ENCODE assay signal across 8 mouse cellular contexts in genomic region chr8:126476151-126476855, GRCm38 (mm10). TPM values are rescaled to one million over a fixed set of nuclear protein-coding genes. Genes with fewer than 3 reads are reported as not detected.
DNase-seq lines count a peak whose midpoint lies in the region; ATAC-seq and TF ChIP-seq lines count a peak whose summit lies in the region.
"Not testable (repeated sequence)": the region's sequence is repeated elsewhere in the genome, so short reads cannot be mapped to it uniquely, and the experiment has no call there.

No protein-coding gene starts in this region.

- not testable (repeated sequence) for H3K27ac ChIP-seq in ES-Bruce4 (ENCODE audit: insufficient read depth, low read length); forebrain, postnatal 0 days (ENCODE audit: low read depth, low read length); intestine, postnatal 0 days (ENCODE audit: low read depth, low read length); liver, embryonic 11.5 days (ENCODE audit: low read depth, low read length); lung, embryonic 16.5 days (ENCODE audit: low read length); midbrain, postnatal 0 days (ENCODE audit: low read depth, low read length)

- peak; percentile 38 for DNase-seq in cerebellum, adult 9-11 months
- DNase-seq in forebrain, postnatal 0 days; liver, embryonic 11.5 days (ENCODE audit: low spot score); midbrain, postnatal 0 days (ENCODE audit: low spot score): not testable (repeated sequence)
- DNase-seq in thymus, postnatal 4 days = peak; percentile 52

- peak; percentile 5 for TF ChIP-seq CTCF in ES-Bruce4 (IDR thresholded peaks at IDR 0.05; ENCODE audit: low read depth, low read length)
- 0 out of 2 replicates have a peak, but pooled peaks have one; percentile 22 for TF ChIP-seq CTCF in forebrain, postnatal 0 days (IDR thresholded peaks at IDR 0.05; ENCODE audit: low read depth)
- TF ChIP-seq CTCF in intestine, postnatal 0 days (IDR thresholded peaks at IDR 0.05; ENCODE audit: low read depth) = peak; percentile 35; the same call in 1 of the 2 replicates
- TF ChIP-seq CTCF in midbrain, postnatal 0 days (IDR thresholded peaks at IDR 0.05) = peak; percentile 24; the same call in 1 of the 2 replicates

- H3K4me2 ChIP-seq in forebrain, postnatal 0 days (ENCODE audit: low read depth); intestine, postnatal 0 days (replicated peaks; ENCODE audit: low read depth); midbrain, postnatal 0 days (ENCODE audit: low read depth, low read length, poor library complexity, severe bottlenecking): not testable (repeated sequence)
- H3K4me2 ChIP-seq in liver, embryonic 11.5 days = peak overlapping the region; percentile 23; the same call in 1 of the 2 replicates
- 0 out of 2 replicates have a peak overlapping the region, but pooled peaks have one; percentile 11 for H3K4me2 ChIP-seq in lung, embryonic 16.5 days (ENCODE audit: low read depth, low read length)

- not testable (repeated sequence) for ATAC-seq in forebrain, postnatal 0 days; intestine, postnatal 0 days; lung, embryonic 16.5 days (ENCODE audit: low read depth); midbrain, postnatal 0 days (ENCODE audit: low FRiP score)
- ATAC-seq in liver, embryonic 11.5 days (replicated peaks; ENCODE audit: low FRiP score) = peak; percentile 48

- H3K27me3 ChIP-seq in ES-Bruce4 (ENCODE audit: control insufficient read depth, insufficient read depth, low read length, poor library complexity, severe bottlenecking); forebrain, postnatal 0 days (ENCODE audit: insufficient read depth, low read length); intestine, postnatal 0 days (replicated peaks; ENCODE audit: control insufficient read depth, insufficient read depth, low read length); liver, embryonic 11.5 days (replicated peaks; ENCODE audit: control insufficient read depth, insufficient read depth, low read length); lung, embryonic 16.5 days (ENCODE audit: control insufficient read depth, insufficient read depth, low read depth, low read length); midbrain, postnatal 0 days (ENCODE audit: insufficient read depth, low read length): not testable (repeated sequence)

- not testable (repeated sequence) for TF ChIP-seq EP300 in ES-Bruce4 (IDR thresholded peaks at IDR 0.05; ENCODE audit: insufficient read depth, low read depth, low read length)

- 54% methylated on average over 29 of the region's 29 CpGs for WGBS in forebrain, postnatal 0 days
- WGBS in intestine, postnatal 0 days = 66% methylated on average over 29 of the region's 29 CpGs
- WGBS in liver, embryonic 11.5 days = 37% methylated on average over 29 of the region's 29 CpGs
- 34% methylated on average over 29 of the region's 29 CpGs for WGBS in lung, embryonic 16.5 days
- 44% methylated on average over 29 of the region's 29 CpGs for WGBS in midbrain, postnatal 0 days

- TF ChIP-seq POLR2A in ES-Bruce4 (IDR thresholded peaks at IDR 0.05; ENCODE audit: insufficient read depth, low read length) = not testable (repeated sequence)

- H3K4me1 ChIP-seq in ES-Bruce4 (ENCODE audit: control insufficient read depth, insufficient read depth, low read length); forebrain, postnatal 0 days (ENCODE audit: insufficient read depth); intestine, postnatal 0 days (replicated peaks; ENCODE audit: control insufficient read depth, insufficient read depth, low read length): not testable (repeated sequence)
- peaks cover 13% of the 10 kb centered on the region for H3K4me1 ChIP-seq in liver, embryonic 11.5 days (replicated peaks; ENCODE audit: control insufficient read depth, insufficient read depth, low read length)
- peaks cover 19% of the 10 kb centered on the region for H3K4me1 ChIP-seq in lung, embryonic 16.5 days (replicated peaks; ENCODE audit: control insufficient read depth, insufficient read depth, low read length)
- peaks cover 16% of the 10 kb centered on the region for H3K4me1 ChIP-seq in midbrain, postnatal 0 days (ENCODE audit: insufficient read depth, low read length)

- H3K9me3 ChIP-seq in ES-Bruce4 (replicated peaks; ENCODE audit: control insufficient read depth, insufficient read depth, low read length, poor library complexity, severe bottlenecking); forebrain, postnatal 0 days (ENCODE audit: low read length); intestine, postnatal 0 days (ENCODE audit: control insufficient read depth); liver, embryonic 11.5 days (ENCODE audit: control insufficient read depth, low read length); lung, embryonic 16.5 days (ENCODE audit: control insufficient read depth, low read length); midbrain, postnatal 0 days (ENCODE audit: low read length): not testable (repeated sequence)

- peak overlapping the region; percentile 21; the same call in 1 of the 2 replicates for H3K4me3 ChIP-seq in ES-Bruce4 (ENCODE audit: low read depth, low read length)
- not testable (repeated sequence) for H3K4me3 ChIP-seq in forebrain, postnatal 0 days (ENCODE audit: low read depth, low read length); intestine, postnatal 0 days (ENCODE audit: low read depth, low read length); liver, embryonic 11.5 days (ENCODE audit: low read depth, low read length); lung, embryonic 16.5 days (ENCODE audit: low read length); midbrain, postnatal 0 days (ENCODE audit: low read depth, low read length)

- H3K9ac ChIP-seq in ES-Bruce4 (ENCODE audit: low read depth, poor library complexity, severe bottlenecking); forebrain, postnatal 0 days; intestine, postnatal 0 days (ENCODE audit: low read depth, low read length); liver, embryonic 11.5 days (ENCODE audit: low read depth, low read length); lung, embryonic 16.5 days (ENCODE audit: low read length); midbrain, postnatal 0 days (replicated peaks; ENCODE audit: low read length, poor library complexity, severe bottlenecking): not testable (repeated sequence)

- not testable (repeated sequence) for H3K36me3 ChIP-seq in ES-Bruce4 (ENCODE audit: control insufficient read depth, insufficient read depth, low read length, poor library complexity, severe bottlenecking); forebrain, postnatal 0 days (ENCODE audit: insufficient read depth); intestine, postnatal 0 days (ENCODE audit: control insufficient read depth, insufficient read depth); liver, embryonic 11.5 days (ENCODE audit: control insufficient read depth, insufficient read depth, low read length); lung, embryonic 16.5 days (ENCODE audit: control insufficient read depth, insufficient read depth, low read length); midbrain, postnatal 0 days (ENCODE audit: insufficient read depth, low read length)

RNA-seq across cellular contexts. Expression of gene Tarbp1, which starts 1.4 kb away (rescaled TPM):
- 12.9 and 13.8 TPM in 2 replicates for polyA plus RNA-seq in ES-Bruce4 (2011; ENCODE audit: insufficient read depth, insufficient read length, low read depth, missing spikeins)
- 5.6 and 5.8 TPM in 2 replicates for total RNA-seq in forebrain, postnatal 0 days (2014; rRNA removed)
- 0.82 and 1.1 TPM in 2 replicates for polyA plus RNA-seq in forebrain, postnatal 0 days (2015; fragmentation: Nextera tagmentation; extraction: Ambion mirVana)
- 0.99 and 1.2 TPM in 2 replicates for polyA plus RNA-seq in intestine, postnatal 0 days (2015; fragmentation: Nextera tagmentation; extraction: Ambion mirVana)
- 4.7 and 4.9 TPM in 2 replicates for polyA plus RNA-seq in liver, embryonic 11.5 days (2014; fragmentation: Nextera tagmentation; extraction: Ambion mirVana)
- 2.2 and 2.5 TPM in 2 replicates for polyA plus RNA-seq in lung, embryonic 16.5 days (2015; fragmentation: Nextera tagmentation; extraction: Ambion mirVana)
- total RNA-seq in midbrain, postnatal 0 days (2014; rRNA removed) = 4.4 and 4.8 TPM in 2 replicates
- polyA plus RNA-seq in midbrain, postnatal 0 days (2015; fragmentation: Nextera tagmentation; extraction: Ambion mirVana) = 1.2 and 1.3 TPM in 2 replicates

RNA-seq across cellular contexts. Expression of gene Coa6, which starts 54.0 kb away (rescaled TPM):
- polyA plus RNA-seq in ES-Bruce4 (2011; ENCODE audit: insufficient read depth, insufficient read length, low read depth, missing spikeins) = 12.3 and 12.8 TPM in 2 replicates
- 22.2 and 33.7 TPM in 2 replicates for total RNA-seq in forebrain, postnatal 0 days (2014; rRNA removed)
- polyA plus RNA-seq in forebrain, postnatal 0 days (2015; fragmentation: Nextera tagmentation; extraction: Ambion mirVana) = 37.3 and 41.1 TPM in 2 replicates
- 78.6 and 82.6 TPM in 2 replicates for polyA plus RNA-seq in intestine, postnatal 0 days (2015; fragmentation: Nextera tagmentation; extraction: Ambion mirVana)
- polyA plus RNA-seq in liver, embryonic 11.5 days (2014; fragmentation: Nextera tagmentation; extraction: Ambion mirVana) = 57.4 and 57.9 TPM in 2 replicates
- polyA plus RNA-seq in lung, embryonic 16.5 days (2015; fragmentation: Nextera tagmentation; extraction: Ambion mirVana) = 51.0 and 54.4 TPM in 2 replicates
- total RNA-seq in midbrain, postnatal 0 days (2014; rRNA removed) = 11.2 and 22.8 TPM in 2 replicates
- 44.9 and 45.1 TPM in 2 replicates for polyA plus RNA-seq in midbrain, postnatal 0 days (2015; fragmentation: Nextera tagmentation; extraction: Ambion mirVana)
